Mouse (Mus musculus): ENCODE results near the gene 9530077C05Rik.
"Not testable (repeated sequence)": the region's sequence is repeated elsewhere in the genome, so short reads cannot be mapped to it uniquely, and the experiment has no call there.

The 9530077C05Rik gene

GRCm38 (mm10) chr9:22411002-22411857 lies at the start of gene 9530077C05Rik:
Gene 9530077C05Rik, plus strand, starts transcription at chr9:22411513.
- CTCF ChIA-PET: interaction anchor here (1.2 kb wide), 1 partner anchor 16 kb away, joined by 3 read pairs; no protein-coding TSS in a partner anchor

DNA sequence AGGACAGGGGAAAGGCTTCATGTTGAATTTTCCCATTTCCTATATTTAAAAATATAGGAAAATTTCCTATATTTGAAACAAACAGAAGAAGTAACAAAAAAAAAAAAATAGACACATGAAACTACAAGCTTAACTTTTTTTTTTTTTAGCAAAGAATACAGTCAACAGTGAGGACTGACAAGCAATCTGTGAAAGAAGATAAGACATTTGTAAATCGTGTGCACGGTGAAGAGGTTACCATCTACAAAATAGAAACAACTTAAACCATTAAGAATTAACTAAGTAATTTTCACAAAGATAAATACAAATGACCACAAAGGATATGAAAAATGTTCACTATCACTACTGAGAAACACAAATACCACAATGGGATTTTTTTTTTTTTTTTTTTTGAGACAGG lies 45.1 kb upstream of the 9530077C05Rik start:
- CTCF ChIA-PET: no interaction called here

DNA sequence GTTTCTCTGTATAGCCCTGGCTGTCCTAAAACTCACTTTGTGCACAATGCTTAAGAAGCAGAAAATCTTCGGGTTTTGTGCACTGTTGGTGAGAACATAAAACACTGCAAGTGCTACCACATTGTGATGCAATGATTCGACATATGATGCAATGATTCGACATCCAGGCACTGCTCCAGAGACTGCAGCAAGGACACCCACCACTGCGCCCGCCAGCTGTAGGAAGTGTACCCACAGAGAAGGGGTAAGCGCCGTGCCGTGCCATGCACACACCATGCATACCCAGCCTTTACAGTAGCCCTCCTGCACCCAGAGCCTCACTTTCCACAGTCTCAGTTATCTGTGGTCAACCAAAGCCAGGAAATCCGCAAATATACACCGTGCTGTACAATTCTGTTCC lies 44.7 kb upstream of the 9530077C05Rik start:
- CTCF ChIA-PET: no interaction called here

- CTCF ChIA-PET: no interaction called here
These were observed 43.3 kb upstream of the 9530077C05Rik start for GRCm38 (mm10) chr9:22368030-22368429.

GRCm38 (mm10) chr9:22372760-22373159 lies 38.6 kb upstream of the 9530077C05Rik start:
- CTCF ChIA-PET: interaction anchor here (0.6 kb wide), 1 partner anchor 28 kb away, joined by 4 read pairs; no protein-coding TSS in a partner anchor

GRCm38 (mm10) chr9:22376086-22376485 lies 35.2 kb upstream of the 9530077C05Rik start:
- CTCF ChIA-PET: no interaction called here

DNA sequence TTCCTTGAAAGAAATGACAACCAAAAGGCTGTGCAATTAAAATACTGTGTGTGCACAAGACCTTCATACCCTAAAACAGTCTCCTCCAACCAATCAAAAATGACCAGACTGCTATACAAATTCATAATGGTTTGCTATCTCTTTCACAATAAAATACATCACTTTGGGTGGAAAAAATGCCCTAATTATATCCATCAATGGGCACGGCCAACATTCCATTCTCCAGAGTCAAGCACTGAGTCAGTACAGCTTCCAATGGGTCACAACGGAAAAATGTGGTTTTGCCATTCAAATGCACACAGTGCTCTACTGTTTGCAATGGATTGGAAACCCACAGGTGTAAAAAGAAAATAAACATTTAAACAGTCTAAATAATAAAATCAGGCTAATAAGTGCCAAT lies 25.4 kb upstream of the 9530077C05Rik start:
- CTCF ChIA-PET: no interaction called here

DNA sequence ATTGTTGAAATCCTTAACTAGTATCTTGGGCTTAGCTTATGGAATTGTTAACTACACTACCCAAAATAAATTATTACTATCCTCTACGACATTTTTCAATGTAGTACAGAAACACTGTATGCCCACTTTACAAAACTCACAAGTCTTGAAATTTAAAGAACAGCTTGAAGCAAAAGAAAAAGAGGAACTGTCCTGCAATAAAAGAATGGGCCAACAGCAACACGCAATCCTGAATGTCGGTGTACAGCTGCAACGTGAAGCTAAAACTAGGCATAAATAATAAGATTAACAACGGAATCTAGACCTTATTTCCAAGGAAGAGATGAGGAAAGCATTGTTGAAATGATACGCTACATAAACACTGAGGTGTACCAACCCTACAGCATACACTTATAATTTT lies 23.4 kb upstream of the 9530077C05Rik start:
- CTCF ChIA-PET: no interaction called here

DNA sequence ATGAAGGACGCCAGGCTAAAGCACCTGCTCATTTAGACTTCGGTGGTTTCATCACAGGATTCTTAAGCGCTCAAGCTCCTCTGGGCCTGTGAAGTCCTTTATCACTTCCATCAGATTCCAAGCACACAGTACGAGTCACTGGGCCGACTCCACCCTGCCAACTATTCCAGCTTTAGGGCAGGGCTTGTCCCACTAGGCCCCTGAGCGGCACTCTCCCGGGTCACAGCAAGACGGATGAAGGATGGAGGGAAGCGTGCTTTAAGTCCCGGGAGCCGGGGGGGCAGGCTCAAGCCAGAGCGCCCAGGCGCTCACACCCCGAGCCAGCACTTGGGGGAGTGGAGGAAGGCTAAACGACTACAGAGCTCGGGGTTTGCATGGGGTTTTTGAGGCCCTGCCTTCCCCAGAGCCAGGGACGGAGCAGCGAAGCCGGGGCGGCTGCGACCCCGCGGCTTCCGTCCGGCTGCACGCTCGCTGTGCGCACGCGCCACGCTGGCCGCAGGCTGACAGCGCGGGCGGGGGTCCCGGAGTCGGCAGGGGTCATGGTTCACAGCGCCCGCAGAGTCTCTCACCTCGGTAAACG lies 22.8 kb upstream of the 9530077C05Rik start:
- CTCF ChIA-PET: no interaction called here

DNA sequence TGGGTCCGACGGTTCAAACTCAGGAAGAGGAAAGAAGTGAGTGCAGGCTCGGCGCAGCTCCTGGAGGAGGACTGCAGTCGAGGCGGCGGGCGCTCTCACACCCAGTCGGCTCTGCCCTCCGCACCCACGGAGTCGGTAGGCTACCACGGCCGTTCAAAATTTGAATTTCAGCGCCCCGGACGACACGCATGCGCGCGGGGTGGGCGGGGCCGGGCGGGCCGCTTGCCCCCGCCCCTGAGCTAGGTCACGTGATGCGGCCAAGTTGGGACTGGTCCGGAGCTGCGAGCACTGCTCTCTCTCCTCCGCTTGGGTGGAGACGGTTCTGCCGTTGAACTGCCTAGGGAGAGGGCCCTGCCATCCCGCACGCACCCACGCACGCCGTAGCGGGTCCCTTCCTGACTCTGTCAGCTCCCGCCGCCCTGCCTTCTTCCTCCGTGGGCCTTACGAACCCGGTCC lies 22.3 kb upstream of the 9530077C05Rik start, which contains the start of gene Anln:
Gene Anln (minus strand): TSS at position 168 of the 456 bp plus-strand sequence.
- CTCF ChIA-PET: no interaction called here

GRCm38 (mm10) chr9:22389736-22390245 lies 21.5 kb upstream of the 9530077C05Rik start:
- CTCF ChIA-PET: no interaction called here

DNA sequence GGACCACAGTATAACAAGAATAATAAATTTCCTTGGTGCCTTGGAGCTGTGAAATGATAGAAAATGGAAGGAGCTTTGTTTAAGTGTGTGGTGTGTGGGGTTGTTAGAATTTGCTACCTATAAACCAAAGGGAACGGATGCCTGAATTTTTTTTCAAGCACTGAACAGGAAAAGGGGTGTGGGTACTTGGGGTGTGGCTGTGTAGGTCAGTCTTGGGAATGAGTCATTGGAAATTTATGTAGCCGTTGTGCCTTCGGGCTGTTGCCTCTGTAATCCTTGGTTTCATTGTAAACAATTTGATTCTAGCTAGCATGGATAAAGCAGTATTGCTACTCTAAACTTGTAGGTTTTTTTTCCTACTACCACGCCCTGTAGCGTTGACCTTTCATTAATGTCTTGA lies 20.9 kb upstream of the 9530077C05Rik start:
- CTCF ChIA-PET: no interaction called here

DNA sequence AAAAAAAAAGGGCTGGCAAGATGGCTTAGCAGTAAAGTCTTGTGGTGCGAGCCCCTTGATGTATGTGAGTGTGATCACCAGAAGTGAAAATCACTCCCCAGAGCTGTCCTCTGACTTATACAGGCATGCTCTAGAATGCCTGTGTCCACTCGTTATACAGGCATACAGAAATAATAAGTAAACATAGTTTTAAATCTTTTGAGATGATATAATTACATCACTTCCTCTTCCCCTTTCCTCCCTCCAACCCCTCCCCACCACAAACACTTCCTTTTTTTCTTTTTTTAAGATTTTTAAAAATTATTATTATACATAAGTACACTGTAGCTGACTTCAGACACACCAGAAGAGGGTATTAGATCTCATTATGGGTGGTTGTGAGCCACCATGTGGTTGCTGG lies 16.6 kb upstream of the 9530077C05Rik start:
- CTCF ChIA-PET: interaction anchor here (0.6 to 0.7 kb wide), 2 partner anchors 16 to 128 kb away, joined by 3 read pairs; partner anchors contain the start of gene 9530077C05Rik

DNA sequence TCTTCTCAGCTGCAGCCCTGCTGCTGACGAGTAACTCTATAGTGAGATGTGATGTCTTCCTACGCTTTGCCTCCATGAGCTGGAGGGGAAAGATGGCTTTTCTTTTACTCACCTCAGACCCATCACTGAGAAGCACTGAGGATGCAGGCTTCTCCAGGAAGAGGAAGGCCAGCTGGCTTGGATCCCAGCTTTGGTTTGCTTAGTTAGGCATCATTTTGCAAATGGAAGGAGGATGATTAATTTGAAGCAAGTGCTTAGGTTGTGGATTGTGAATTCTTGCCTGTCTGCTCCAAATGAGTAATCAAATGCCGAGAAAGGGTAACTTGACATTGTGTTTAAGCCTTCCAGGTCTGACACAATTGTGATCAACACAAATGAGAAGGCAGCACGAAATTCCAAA lies 12.3 kb upstream of the 9530077C05Rik start:
- CTCF ChIA-PET: no interaction called here

- CTCF ChIA-PET: no interaction called here
These were observed 9.3 kb upstream of the 9530077C05Rik start for GRCm38 (mm10) chr9:22402001-22402400.

DNA sequence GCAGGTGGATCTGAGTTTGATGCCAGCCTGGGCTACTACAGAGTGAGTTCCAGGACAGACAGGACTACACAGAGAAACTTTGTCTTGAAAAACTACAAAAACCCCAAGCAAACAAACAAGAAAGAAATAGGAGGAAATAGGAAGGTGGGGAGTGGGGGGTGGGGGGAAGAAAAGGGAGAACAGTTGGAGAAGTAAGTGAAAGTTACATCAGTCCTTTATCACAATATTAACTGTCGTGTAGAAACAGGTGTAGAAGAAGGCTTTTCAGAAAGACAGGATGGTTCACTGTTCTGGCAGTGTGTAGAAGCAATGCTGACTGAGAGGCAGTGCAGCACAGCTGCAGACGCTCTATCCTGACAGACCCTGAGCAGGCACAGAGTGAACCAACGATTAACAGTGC lies 8.3 kb upstream of the 9530077C05Rik start:
- CTCF ChIA-PET: no interaction called here

DNA sequence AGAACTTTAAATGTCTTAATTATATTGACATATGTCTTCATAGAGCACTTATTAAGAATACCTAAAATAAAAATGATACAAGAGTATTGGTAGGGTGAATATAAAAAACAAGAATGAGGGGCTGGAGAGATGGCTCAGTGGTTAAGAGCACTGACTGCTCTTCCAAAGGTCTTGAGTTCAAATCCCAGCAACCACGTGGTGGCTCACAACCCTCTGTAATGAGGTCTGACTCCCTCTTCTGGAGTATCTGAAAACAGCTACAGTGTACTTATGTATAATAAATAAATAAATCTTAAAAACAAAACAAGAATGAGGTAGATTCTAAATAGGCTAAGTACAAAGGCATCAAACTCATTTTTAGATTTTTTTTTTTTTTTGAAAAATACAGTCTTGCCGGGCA lies 7.8 kb upstream of the 9530077C05Rik start:
- CTCF ChIA-PET: not testable (repeated sequence)

DNA sequence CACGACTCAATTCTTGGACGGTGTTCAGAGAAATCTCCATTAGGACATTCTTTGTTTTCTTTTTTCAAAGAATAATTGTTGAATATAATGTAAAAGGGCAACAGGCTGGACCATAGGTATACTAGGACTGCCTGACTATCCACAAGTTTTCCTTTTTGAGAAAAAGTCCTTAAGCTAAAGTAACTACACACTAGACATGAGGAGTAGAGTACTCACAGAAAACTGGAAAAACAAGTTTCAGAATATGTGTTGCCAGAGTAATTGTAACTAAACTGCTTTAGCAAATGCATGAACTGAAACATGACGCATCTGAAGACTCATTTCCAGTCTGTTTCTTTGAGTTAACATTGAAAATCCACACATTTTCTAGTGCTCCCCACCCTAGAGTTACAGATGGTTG lies 5.9 kb upstream of the 9530077C05Rik start:
- CTCF ChIA-PET: interaction anchor here (0.6 kb wide), 1 partner anchor 1040 kb away, joined by 3 read pairs; no protein-coding TSS in a partner anchor

DNA sequence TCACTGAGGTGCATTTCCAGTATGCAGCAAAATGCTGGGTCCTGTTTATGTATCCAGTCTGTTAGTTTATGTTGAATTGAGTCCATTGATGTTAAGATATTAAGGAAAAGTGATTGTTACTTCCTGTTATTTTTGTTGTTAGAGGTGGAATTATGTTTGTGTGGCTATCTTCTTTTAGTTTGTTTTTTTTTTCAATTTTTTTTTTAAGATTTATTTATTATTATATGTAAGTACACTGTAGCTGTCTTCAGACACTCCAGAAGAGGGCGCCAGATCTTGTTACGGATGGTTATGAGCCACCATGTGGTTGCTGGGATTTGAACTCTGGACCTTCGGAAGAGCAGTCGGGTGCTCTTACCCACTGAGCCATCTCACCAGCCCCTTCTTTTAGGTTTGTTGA lies 3.7 kb upstream of the 9530077C05Rik start:
- CTCF ChIA-PET: not testable (repeated sequence)

DNA sequence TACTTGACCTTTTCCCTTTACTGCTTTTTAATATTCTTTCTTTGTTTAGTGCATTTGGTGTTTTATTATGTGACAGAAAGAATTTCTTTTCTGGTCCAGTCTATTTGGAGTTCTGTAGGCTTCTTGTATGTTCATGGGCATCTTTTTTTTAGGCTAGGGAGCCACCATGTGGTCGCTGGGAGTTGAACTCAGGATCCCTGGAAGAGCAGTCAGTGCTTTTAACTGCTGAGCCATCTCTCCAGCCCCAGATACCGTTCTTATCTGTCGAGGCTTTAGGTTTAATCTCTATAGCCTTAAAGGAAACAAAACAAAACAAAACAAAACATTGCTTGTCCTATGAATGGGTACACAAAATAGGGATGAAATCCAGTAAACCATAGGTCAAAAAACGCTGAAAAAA lies 3.0 kb upstream of the 9530077C05Rik start:
- CTCF ChIA-PET: interaction anchor here (0.6 to 0.7 kb wide), 2 partner anchors 250 to 434 kb away, joined by 3 to 4 read pairs; no protein-coding TSS in a partner anchor

DNA sequence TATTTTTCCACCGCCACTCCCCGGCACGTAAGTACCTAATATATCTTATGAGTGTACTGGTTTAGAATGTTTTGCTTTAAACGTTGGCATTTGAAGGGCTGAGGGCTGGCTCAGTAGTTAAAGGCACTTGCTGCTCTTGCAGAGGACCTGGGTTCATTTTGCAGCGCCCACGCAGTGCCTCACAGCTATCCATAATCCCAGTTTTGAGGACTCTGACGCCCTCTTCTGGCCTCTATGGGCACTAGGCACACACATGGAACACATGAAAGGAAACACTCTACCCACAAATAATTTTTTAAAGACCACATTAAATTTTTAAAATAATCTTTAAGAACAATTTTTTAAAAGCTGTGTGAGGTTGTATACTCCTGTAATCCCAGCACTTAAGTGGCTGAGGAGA lies 1.8 kb upstream of the 9530077C05Rik start:
- CTCF ChIA-PET: no interaction called here

DNA sequence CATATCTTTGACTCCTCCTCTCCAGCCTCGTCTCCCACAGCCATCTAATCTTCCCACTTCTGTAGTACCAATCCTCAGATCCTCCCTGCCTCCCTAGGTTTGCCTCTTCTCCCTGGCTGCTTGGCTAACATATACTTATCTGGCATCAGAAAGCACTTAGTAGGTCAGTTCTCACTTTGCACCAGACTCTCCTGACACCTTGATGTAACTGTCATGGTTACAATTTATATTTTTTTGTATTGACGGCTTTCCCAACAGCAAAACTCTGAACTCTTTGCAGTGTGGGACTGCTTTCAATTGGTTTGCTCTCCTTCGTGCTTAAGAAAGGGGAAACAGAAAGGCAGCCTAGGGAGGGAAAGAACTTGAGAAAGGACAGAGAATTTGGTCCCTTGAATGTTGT lies 4.9 kb downstream of the 9530077C05Rik start:
- CTCF ChIA-PET: no interaction called here

- CTCF ChIA-PET: no interaction called here
These were observed 6.2 kb downstream of the 9530077C05Rik start for GRCm38 (mm10) chr9:22417547-22417946.
